Mouse (Mus musculus): ENCODE data around the gene Zswim1.

The Zswim1 gene

GRCm38 (mm10) chr2:164828437-164828836 lies 6.0 kb downstream of the Zswim1 start, which contains the start of gene Spata25:
Gene Spata25 (minus strand): TSS chr2:164828537.
- WGBS, result 89% methylated on average over 6 of the region's 6 CpGs

DNA sequence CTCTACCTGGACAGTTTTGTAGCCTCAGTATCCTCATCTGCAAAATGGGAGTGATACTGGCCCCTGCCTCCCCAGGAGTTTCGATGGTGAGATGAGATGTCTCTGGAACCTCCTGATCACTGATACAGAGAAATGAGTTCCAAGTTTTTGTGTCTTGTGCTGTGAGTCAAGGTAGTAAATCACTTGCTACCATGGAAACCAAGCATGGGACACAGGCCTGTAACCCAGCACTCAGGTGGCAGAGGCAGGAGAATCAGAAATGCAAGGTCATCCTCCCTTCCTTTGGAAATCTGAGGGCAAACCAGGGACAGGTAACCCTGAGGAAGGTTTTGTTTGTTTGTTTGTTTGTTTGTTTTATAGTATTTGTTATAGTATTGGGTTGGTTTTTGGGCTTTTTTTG lies 6.6 kb downstream of the Zswim1 start:
- WGBS, result 92% methylated on average over 1 of the region's 1 CpGs

- WGBS, result 92% methylated on average over 10 of the region's 10 CpGs
Observed at GRCm38 (mm10) chr2:164831029-164831428, 8.5 kb downstream of the Zswim1 start.

- WGBS, result 54% methylated on average over 16 of the region's 16 CpGs
Observed at GRCm38 (mm10) chr2:164832032-164832747, 9.7 kb downstream of the Zswim1 start.

- WGBS, result under 1% methylated on average over 35 of the region's 35 CpGs
Observed at GRCm38 (mm10) chr2:164832748-164833301, 10.3 kb downstream of the Zswim1 start, which contains the start of gene Ctsa. Gene Ctsa (plus strand): TSS chr2:164832873.

- WGBS, result under 1% methylated on average over 31 of the region's 31 CpGs
Observed at GRCm38 (mm10) chr2:164833314-164833959, 11.0 kb downstream of the Zswim1 start, which contains the start of gene Neurl2. Gene Neurl2 (minus strand): TSS chr2:164833456.

DNA sequence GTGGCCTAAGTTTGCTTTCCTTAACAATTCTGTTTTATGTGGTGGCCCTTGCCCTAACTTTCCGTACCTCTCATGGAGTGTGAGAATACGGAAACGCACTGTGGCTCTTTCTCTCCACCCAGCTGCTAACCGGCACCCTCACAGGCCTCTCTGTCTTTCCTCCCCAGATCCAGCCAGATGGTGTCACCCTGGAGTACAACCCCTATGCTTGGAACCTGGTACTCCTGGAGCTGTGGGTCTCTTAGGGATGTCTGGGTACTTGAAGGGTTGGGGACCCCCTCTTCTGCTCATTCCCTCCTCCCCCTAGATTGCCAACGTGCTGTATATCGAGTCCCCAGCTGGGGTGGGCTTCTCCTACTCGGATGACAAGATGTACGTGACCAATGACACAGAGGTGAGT lies 12.0 kb downstream of the Zswim1 start:
- 32% methylated on average over 8 of the region's 8 CpGs for WGBS

- WGBS, result 92% methylated on average over 4 of the region's 4 CpGs
Observed at GRCm38 (mm10) chr2:164835164-164835563, 12.7 kb downstream of the Zswim1 start.

DNA sequence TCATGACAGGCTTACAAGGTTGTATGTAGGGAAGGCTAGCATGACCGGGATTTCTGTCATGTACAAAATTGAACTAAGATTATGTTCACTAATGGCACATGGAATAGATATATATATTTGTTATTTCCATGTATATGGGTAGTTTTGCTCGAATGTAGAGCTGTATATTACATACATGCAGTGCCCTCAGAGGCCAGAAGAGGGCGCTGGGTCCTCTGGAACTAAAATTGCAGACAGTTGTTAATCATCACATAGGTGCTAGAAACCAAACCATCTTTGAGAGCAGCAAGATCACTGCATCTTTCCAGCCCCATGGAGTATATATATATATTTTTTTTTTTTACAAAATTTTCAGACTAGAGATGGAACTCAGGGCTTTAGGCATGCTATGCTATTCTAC lies 23.3 kb downstream of the Zswim1 start:
- WGBS, result 52% methylated on average over 3 of the region's 3 CpGs

- WGBS, result 49% methylated on average over 8 of the region's 8 CpGs
Observed at GRCm38 (mm10) chr2:164850061-164850460, 27.6 kb downstream of the Zswim1 start.

DNA sequence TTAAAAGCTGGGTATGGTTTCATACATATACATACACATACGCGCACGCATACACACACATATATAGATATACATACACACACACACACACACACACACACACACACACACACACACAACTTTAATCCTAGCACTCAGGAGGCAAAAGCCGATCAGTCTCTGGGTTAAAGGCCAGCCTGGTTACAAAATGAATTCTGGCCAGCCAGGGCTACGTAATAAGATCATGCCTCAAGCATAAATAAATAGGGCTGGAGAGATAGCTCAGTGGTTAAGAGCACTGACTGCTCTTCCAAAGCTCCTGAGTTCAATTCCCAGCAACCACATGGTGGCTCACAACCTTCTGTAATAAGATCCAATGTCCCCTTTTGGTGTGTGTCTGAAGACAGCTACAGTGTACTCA lies 33.1 kb downstream of the Zswim1 start:
- WGBS, result 78% methylated on average over 5 of the region's 5 CpGs

- WGBS, result 2% methylated on average over 42 of the region's 42 CpGs
Observed at GRCm38 (mm10) chr2:164856309-164857100, 34.0 kb downstream of the Zswim1 start.

DNA sequence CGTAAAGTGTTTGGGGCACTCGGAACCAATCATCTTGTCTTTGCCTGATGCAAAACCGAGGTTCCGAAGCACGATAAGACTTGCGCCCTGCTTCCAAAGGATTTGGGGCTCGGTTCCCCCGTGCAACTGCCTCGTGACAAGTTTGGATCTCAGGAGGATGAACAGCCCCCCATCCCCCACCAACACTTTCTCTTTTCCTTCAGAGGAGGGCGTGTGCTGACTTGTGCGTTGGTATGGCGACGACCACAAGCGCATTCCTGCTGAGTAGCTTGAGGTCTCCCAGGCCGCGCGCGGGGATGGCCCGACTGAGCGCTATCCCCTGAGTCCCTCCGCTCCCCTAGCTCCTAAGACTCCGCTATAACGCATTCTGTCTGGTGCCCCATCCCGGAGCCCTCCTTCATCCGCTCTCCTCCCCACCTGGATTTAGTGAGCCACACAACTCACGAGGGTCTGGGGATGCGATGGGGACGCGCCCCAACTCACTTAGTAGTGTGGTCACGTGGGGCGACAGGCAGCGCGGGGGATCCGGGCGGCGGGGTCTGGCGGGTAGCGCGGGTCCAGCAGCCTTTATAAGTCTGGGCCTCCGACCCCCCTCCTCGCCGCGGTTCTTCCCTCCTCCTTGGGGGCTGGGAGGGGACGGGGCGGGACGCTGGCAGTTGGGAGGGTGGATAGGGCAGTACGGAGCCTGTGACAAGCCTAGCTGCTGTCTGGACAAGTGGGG lies 34.8 kb downstream of the Zswim1 start, which contains the start of gene Pltp:
Gene Pltp (minus strand): TSS at position 611 of the 721 bp plus-strand sequence.
- 2% methylated on average over 47 of the region's 47 CpGs for WGBS

GRCm38 (mm10) chr2:164857842-164858553 lies 35.5 kb downstream of the Zswim1 start:
- 21% methylated on average over 19 of the region's 19 CpGs for WGBS

DNA sequence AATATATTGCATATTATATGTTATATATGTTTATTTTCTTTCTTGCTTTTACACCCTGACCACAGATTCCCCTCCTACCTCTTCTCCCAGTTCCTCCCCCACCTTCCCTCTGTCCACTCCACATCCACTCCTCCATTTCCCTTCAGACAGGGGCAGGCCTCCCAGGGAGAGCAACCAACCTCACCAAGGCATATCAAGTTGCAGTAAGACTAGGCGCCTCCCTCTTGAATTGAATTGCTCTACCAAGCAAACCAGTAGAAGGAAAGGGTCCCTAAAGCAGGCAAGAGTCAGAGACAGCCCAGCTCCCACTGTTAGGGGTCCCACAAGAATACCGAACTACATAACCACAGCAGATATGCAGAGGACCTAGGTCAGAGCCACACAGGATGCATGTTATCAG lies 36.7 kb downstream of the Zswim1 start:
- 85% methylated on average over 2 of the region's 2 CpGs for WGBS

DNA sequence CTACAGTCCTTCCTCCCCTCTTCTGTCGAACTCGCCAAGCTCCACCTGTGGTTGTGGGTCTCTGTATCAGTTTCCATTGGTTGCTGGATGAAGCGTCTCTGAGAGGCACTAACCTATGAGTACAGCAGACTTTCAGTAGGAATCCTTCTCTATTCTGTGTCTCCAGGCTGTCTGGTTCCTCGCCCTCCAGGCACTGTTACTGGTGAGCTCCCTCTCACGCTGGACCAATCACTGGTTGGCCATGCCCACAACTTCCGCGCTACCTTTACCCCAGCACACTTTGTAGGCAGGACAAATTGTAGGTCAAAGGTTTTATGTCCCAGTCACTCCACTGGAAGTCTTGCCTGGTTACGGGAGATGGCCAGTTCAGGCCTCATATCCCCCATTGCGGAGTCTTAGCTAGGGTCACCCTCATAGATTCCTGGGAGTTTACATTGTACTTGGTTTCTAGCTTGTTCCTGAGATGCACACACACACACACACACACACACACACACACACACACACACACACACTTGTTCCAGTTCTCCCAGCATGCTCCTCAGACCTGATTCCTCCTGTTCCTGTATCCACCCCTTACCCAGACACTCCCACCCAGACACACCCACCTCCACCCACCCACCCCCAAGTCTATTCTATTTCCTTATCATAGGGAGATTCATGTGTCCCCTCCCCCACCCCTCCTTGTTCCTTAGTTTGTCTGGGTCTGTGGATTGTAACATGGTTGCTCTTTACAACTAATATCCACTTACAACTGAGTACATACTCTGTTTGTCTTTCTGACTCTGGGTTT lies 37.4 kb downstream of the Zswim1 start:
- 82% methylated on average over 9 of the region's 9 CpGs for WGBS

GRCm38 (mm10) chr2:164861094-164861493 lies 38.6 kb downstream of the Zswim1 start:
- 61% methylated on average over 4 of the region's 4 CpGs for WGBS

GRCm38 (mm10) chr2:164862179-164862861 lies 39.8 kb downstream of the Zswim1 start:
- 35% methylated on average over 9 of the region's 9 CpGs for WGBS

DNA sequence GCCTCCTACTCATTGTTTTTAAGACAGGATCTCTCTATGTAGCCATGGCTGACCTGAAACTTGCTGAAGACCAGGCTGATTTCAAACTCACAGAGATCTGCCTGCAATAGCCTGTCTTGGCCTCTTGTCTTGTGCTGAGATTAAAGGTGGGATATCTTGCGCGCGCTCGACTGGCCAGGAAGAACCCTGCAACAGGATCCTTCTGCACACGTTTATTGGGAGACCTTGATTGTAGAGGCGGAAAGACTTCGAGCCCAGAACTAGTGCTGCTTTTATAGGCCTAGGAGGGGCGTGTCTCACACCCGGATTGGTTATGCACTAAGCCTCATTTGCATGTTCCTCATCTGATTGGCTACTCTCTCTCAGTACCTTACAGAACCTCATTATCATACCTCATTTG lies 40.9 kb downstream of the Zswim1 start:
- 93% methylated on average over 8 of the region's 9 CpGs for WGBS

All from cerebral cortex, adult 2 months (tissue).